Mouse (Mus musculus): Measurements from ENCODE around the gene Bbs12. TPM values are rescaled to one million over a fixed set of nuclear protein-coding genes. Genes with fewer than 3 reads are reported as not detected.

The Bbs12 gene
- polyA plus RNA-seq, 1 experiment from 2014 or later = 5.8 TPM

GRCm38 (mm10) chr3:37341110-37341509 is 28.8 kb downstream of the Bbs12 start:
- Histone ChIP-seq H3K4me2 (ENCODE audit: low read length) (no peak overlapping the region), H3K9ac (replicated peaks; ENCODE audit: low read depth, low read length) (no peak overlapping the region), H3K27me3 (replicated peaks; ENCODE audit: control insufficient read depth, insufficient read depth, low read length) (no peaks in the 10 kb centered on the region), H3K27ac (ENCODE audit: low read length) (no peak overlapping the region), H3K4me1 (replicated peaks; ENCODE audit: control insufficient read depth, insufficient read depth, low read length) (no peaks in the 10 kb centered on the region), H3K9me3 (ENCODE audit: control insufficient read depth, low read length) (no peaks in the 10 kb centered on the region), H3K4me3 (replicated peaks; ENCODE audit: low read length) (no peak overlapping the region), H3K36me3 (ENCODE audit: control insufficient read depth, insufficient read depth) (no peaks in the 10 kb centered on the region)
- 61% methylated on average over 5 of the region's 5 CpGs for WGBS
- no peak for ATAC-seq

- Histone ChIP-seq H3K9ac (replicated peaks; ENCODE audit: low read depth, low read length) (no peak overlapping the region), H3K27ac (ENCODE audit: low read length) (no peak overlapping the region), H3K4me2 (ENCODE audit: low read length) (no peak overlapping the region), H3K4me3 (replicated peaks; ENCODE audit: low read length) (no peak overlapping the region), H3K9me3 (ENCODE audit: control insufficient read depth, low read length) (no peaks in the 10 kb centered on the region), H3K36me3 (ENCODE audit: control insufficient read depth, insufficient read depth) (no peaks in the 10 kb centered on the region), H3K4me1 (replicated peaks; ENCODE audit: control insufficient read depth, insufficient read depth, low read length) (peaks cover 2% of the 10 kb centered on the region; the same call in 1 of the 2 replicates), H3K27me3 (replicated peaks; ENCODE audit: control insufficient read depth, insufficient read depth, low read length) (0 out of 2 replicates have a peak, but pooled peaks cover 8% of the 10 kb centered on the region)
- 84% methylated on average over 5 of the region's 5 CpGs for whole genome bisulfite sequencing
- no peak for ATAC-seq
Observed at GRCm38 (mm10) chr3:37342811-37343210, 30.5 kb downstream of the Bbs12 start.

- peaks cover 23% of the 10 kb centered on the region for H3K27me3 ChIP-seq (replicated peaks; ENCODE audit: control insufficient read depth, insufficient read depth, low read length)
- no peaks in the 10 kb centered on the region for H3K36me3 ChIP-seq (ENCODE audit: control insufficient read depth, insufficient read depth)
- no peak overlapping the region for H3K9ac ChIP-seq (replicated peaks; ENCODE audit: low read depth, low read length)
- H3K4me3 ChIP-seq (replicated peaks; ENCODE audit: low read length) = no peak overlapping the region
- peaks cover 13% of the 10 kb centered on the region for H3K4me1 ChIP-seq (replicated peaks; ENCODE audit: control insufficient read depth, insufficient read depth, low read length)
- no peaks in the 10 kb centered on the region for H3K9me3 ChIP-seq (ENCODE audit: control insufficient read depth, low read length)
- H3K27ac ChIP-seq (ENCODE audit: low read length) = no peak overlapping the region
- ATAC-seq = no peak
- WGBS = 39% methylated on average over 9 of the region's 9 CpGs
- peak overlapping the region; percentile 100; the same call in 1 of the 2 replicates for H3K4me2 ChIP-seq (ENCODE audit: low read length)
Observed at GRCm38 (mm10) chr3:37347671-37348070, 35.3 kb downstream of the Bbs12 start.

GRCm38 (mm10) chr3:37348221-37349165 is 36.1 kb downstream of the Bbs12 start, which contains the start of gene Fgf2:
Fgf2 (plus strand) TSS chr3:37348346.
- WGBS = under 1% methylated on average over 73 of the region's 75 CpGs
- no peaks in the 10 kb centered on the region for H3K9me3 ChIP-seq (ENCODE audit: control insufficient read depth, low read length)
- ATAC-seq = peak; percentile 90

DNA sequence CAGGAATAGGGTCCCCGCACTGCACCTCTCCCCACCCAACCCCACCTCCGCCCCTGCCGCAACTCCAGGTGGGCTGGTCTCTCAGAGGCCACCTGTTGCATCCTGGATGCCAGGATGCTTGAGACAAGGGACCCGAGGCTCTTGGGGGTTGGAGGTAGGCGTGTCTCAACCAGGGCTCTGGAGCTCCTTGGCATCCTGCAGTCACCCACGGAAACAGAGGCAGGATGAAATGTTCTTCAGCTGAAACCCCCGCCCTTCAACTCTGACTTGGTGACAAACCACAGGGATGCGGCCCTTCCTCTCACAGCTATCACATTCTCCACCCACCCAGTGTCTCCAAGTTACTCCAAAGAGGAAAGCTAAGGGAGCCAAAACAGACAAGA is 36.8 kb downstream of the Bbs12 start:
- Histone ChIP-seq H3K4me3 (replicated peaks; ENCODE audit: low read length) (peak overlapping the region; percentile 64), H3K9me3 (ENCODE audit: control insufficient read depth, low read length) (no peaks in the 10 kb centered on the region), H3K27ac (ENCODE audit: low read length) (no peak overlapping the region), H3K27me3 (replicated peaks; ENCODE audit: control insufficient read depth, insufficient read depth, low read length) (peaks cover 23% of the 10 kb centered on the region), H3K36me3 (ENCODE audit: control insufficient read depth, insufficient read depth) (no peaks in the 10 kb centered on the region), H3K4me1 (replicated peaks; ENCODE audit: control insufficient read depth, insufficient read depth, low read length) (peaks cover 13% of the 10 kb centered on the region), H3K4me2 (ENCODE audit: low read length) (peak overlapping the region; percentile 100), H3K9ac (replicated peaks; ENCODE audit: low read depth, low read length) (peak overlapping the region; percentile 63)
- 10% methylated on average over 8 of the region's 8 CpGs for WGBS
- ATAC-seq = no peak

More at GRCm38 (mm10) chr3:37348221-37349165, 36.1 kb downstream of the Bbs12 start, which contains the start of gene Fgf2:
- no peak within 1 kb of the TSS for H3K27ac ChIP-seq (ENCODE audit: low read length)
- peak within 1 kb of the TSS; percentile 63 for H3K9ac ChIP-seq (replicated peaks; ENCODE audit: low read depth, low read length)
- H3K27me3 ChIP-seq (replicated peaks; ENCODE audit: control insufficient read depth, insufficient read depth, low read length) = peaks cover 23% of the 10 kb centered on the region
- H3K4me1 ChIP-seq (replicated peaks; ENCODE audit: control insufficient read depth, insufficient read depth, low read length) = peaks cover 13% of the 10 kb centered on the region
- peak within 1 kb of the TSS; percentile 64 for H3K4me3 ChIP-seq (replicated peaks; ENCODE audit: low read length)
- H3K36me3 ChIP-seq (ENCODE audit: control insufficient read depth, insufficient read depth) = no peaks in the 10 kb centered on the region
- H3K4me2 ChIP-seq (ENCODE audit: low read length) = peak within 1 kb of the TSS; percentile 100

GRCm38 (mm10) chr3:37350386-37350785 is 38.0 kb downstream of the Bbs12 start:
- 67% methylated on average over 7 of the region's 7 CpGs for WGBS
- no peak for ATAC-seq

GRCm38 (mm10) chr3:37353951-37354481 is 41.7 kb downstream of the Bbs12 start:
- no peak for ATAC-seq
- H3K4me1 ChIP-seq (replicated peaks; ENCODE audit: control insufficient read depth, insufficient read depth, low read length) = peaks cover 2% of the 10 kb centered on the region
- H3K27me3 ChIP-seq (replicated peaks; ENCODE audit: control insufficient read depth, insufficient read depth, low read length) = peaks cover 6% of the 10 kb centered on the region; the same call in 1 of the 2 replicates
- no peak overlapping the region for H3K4me3 ChIP-seq (replicated peaks; ENCODE audit: low read length)
- H3K9me3 ChIP-seq (ENCODE audit: control insufficient read depth, low read length) = no peaks in the 10 kb centered on the region
- no peak overlapping the region for H3K27ac ChIP-seq (ENCODE audit: low read length)
- no peak overlapping the region for H3K9ac ChIP-seq (replicated peaks; ENCODE audit: low read depth, low read length)
- no peaks in the 10 kb centered on the region for H3K36me3 ChIP-seq (ENCODE audit: control insufficient read depth, insufficient read depth)
- 84% methylated on average over 10 of the region's 10 CpGs for WGBS
- no peak overlapping the region for H3K4me2 ChIP-seq (ENCODE audit: low read length)

More at GRCm38 (mm10) chr3:37350386-37350785, 38.0 kb downstream of the Bbs12 start:
- Histone ChIP-seq H3K36me3 (ENCODE audit: control insufficient read depth, insufficient read depth) (no peaks in the 10 kb centered on the region), H3K4me2 (ENCODE audit: low read length) (no peak overlapping the region), H3K9me3 (ENCODE audit: control insufficient read depth, low read length) (no peaks in the 10 kb centered on the region), H3K4me1 (replicated peaks; ENCODE audit: control insufficient read depth, insufficient read depth, low read length) (peaks cover 13% of the 10 kb centered on the region), H3K27ac (ENCODE audit: low read length) (no peak overlapping the region), H3K27me3 (replicated peaks; ENCODE audit: control insufficient read depth, insufficient read depth, low read length) (peaks cover 23% of the 10 kb centered on the region), H3K4me3 (replicated peaks; ENCODE audit: low read length) (no peak overlapping the region), H3K9ac (replicated peaks; ENCODE audit: low read depth, low read length) (no peak overlapping the region)

DNA sequence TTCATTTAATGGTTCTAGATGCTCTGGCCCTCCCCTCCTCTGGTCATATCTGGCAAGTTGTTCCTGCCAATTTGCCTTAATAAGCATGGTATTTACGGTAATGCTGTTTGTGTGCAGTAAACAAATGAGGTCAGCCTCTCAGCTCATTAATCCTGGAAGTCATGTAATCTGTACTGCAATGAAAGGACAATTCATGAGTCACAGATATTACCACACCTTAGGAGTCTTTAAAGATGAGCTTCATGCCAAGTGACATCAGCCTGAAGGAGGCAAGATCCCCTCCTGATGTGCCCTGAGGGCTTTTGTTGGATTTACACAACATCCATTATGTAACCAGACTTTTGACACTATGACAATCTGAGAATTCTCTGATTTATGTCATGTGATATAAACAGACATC is 42.4 kb downstream of the Bbs12 start:
- no peak overlapping the region for H3K4me3 ChIP-seq (replicated peaks; ENCODE audit: low read length)
- H3K27ac ChIP-seq (ENCODE audit: low read length) = no peak overlapping the region
- no peaks in the 10 kb centered on the region for H3K9me3 ChIP-seq (ENCODE audit: control insufficient read depth, low read length)
- H3K4me1 ChIP-seq (replicated peaks; ENCODE audit: control insufficient read depth, insufficient read depth, low read length) = no peaks in the 10 kb centered on the region
- no peak overlapping the region for H3K4me2 ChIP-seq (ENCODE audit: low read length)
- 54% methylated on average over 1 of the region's 1 CpGs for WGBS
- no peaks in the 10 kb centered on the region for H3K36me3 ChIP-seq (ENCODE audit: control insufficient read depth, insufficient read depth)
- no peak for ATAC-seq
- H3K27me3 ChIP-seq (replicated peaks; ENCODE audit: control insufficient read depth, insufficient read depth, low read length) = no peaks in the 10 kb centered on the region
- no peak overlapping the region for H3K9ac ChIP-seq (replicated peaks; ENCODE audit: low read depth, low read length)

DNA sequence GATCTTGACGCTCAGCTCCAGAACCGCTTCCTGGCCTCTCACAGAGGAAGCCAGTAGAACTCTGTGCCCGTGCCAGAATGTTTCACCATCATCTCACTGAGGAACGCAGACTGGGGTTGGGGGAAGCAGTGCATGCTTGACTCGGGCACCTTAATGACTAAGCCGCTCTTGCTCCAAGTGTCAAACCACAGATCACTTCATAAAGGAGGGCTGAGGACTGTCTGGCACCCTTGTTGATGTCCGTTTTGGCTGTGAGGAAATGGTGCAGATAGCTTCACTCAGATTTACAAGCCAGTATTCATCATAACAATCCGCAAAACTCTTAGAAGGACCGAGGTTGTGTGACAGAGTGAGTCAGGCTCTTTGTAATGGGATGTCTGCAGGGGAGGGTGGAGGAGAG is 48.4 kb downstream of the Bbs12 start:
- ATAC-seq = no peak
- no peaks in the 10 kb centered on the region for H3K36me3 ChIP-seq (ENCODE audit: control insufficient read depth, insufficient read depth)
- H3K9ac ChIP-seq (replicated peaks; ENCODE audit: low read depth, low read length) = no peak overlapping the region
- H3K27me3 ChIP-seq (replicated peaks; ENCODE audit: control insufficient read depth, insufficient read depth, low read length) = no peaks in the 10 kb centered on the region
- no peak overlapping the region for H3K4me2 ChIP-seq (ENCODE audit: low read length)
- no peak overlapping the region for H3K4me3 ChIP-seq (replicated peaks; ENCODE audit: low read length)
- WGBS = 85% methylated on average over 9 of the region's 9 CpGs
- H3K4me1 ChIP-seq (replicated peaks; ENCODE audit: control insufficient read depth, insufficient read depth, low read length) = no peaks in the 10 kb centered on the region
- H3K9me3 ChIP-seq (ENCODE audit: control insufficient read depth, low read length) = no peaks in the 10 kb centered on the region
- H3K27ac ChIP-seq (ENCODE audit: low read length) = no peak overlapping the region
